Mouse (Mus musculus): ENCODE data around the gene Iqsec1.

Iqsec1 gene

GRCm38 (mm10) chr6:90953349-90953748 is 35.1 kb downstream of the Iqsec1 start:
- no peak for DNase-seq (ENCODE audit: low spot score in 2 of 2)

- no peak for DNase-seq (ENCODE audit: low spot score in 2 of 2)
Observed at GRCm38 (mm10) chr6:90950936-90951335, 37.5 kb downstream of the Iqsec1 start.

GRCm38 (mm10) chr6:90948097-90948496 is 40.4 kb downstream of the Iqsec1 start:
- no peak for DNase-seq (ENCODE audit: low spot score in 2 of 2)

- DNase-seq (ENCODE audit: low spot score in 2 of 2), result peak in 1 of 2 experiments; percentile 7
Observed at GRCm38 (mm10) chr6:90945560-90946230, 42.8 kb downstream of the Iqsec1 start.

GRCm38 (mm10) chr6:90941257-90941656 is 47.2 kb downstream of the Iqsec1 start:
- no peak for DNase-seq (ENCODE audit: low spot score in 2 of 2)

GRCm38 (mm10) chr6:90933656-90934055 is 54.8 kb downstream of the Iqsec1 start:
- DNase-seq (ENCODE audit: low spot score in 2 of 2), result no peak

GRCm38 (mm10) chr6:90928806-90929205 is 59.7 kb downstream of the Iqsec1 start:
- DNase-seq (ENCODE audit: low spot score in 2 of 2), result no peak

GRCm38 (mm10) chr6:90925472-90925871 is 63.0 kb downstream of the Iqsec1 start:
- no peak for DNase-seq (ENCODE audit: low spot score in 2 of 2)

GRCm38 (mm10) chr6:90924796-90925195 is 63.7 kb downstream of the Iqsec1 start:
- no peak for DNase-seq (ENCODE audit: low spot score in 2 of 2)

GRCm38 (mm10) chr6:90924379-90924778 is 64.1 kb downstream of the Iqsec1 start:
- DNase-seq (ENCODE audit: low spot score in 2 of 2), result no peak

GRCm38 (mm10) chr6:90921259-90921946 is 67.1 kb downstream of the Iqsec1 start:
- DNase-seq (ENCODE audit: low spot score in 2 of 2), result no peak

- no peak for DNase-seq (ENCODE audit: low spot score in 2 of 2)
Observed at GRCm38 (mm10) chr6:90920510-90921220, 67.8 kb downstream of the Iqsec1 start.

GRCm38 (mm10) chr6:90919636-90920420 is 68.7 kb downstream of the Iqsec1 start:
- DNase-seq (ENCODE audit: low spot score in 2 of 2), result peak; percentile 6 to 7

- no peak for DNase-seq (ENCODE audit: low spot score in 2 of 2)
Observed at GRCm38 (mm10) chr6:90915585-90915984, 72.9 kb downstream of the Iqsec1 start.

- no peak for DNase-seq (ENCODE audit: low spot score in 2 of 2)
Observed at GRCm38 (mm10) chr6:90913771-90914170, 74.7 kb downstream of the Iqsec1 start.

GRCm38 (mm10) chr6:90912768-90913167 is 75.7 kb downstream of the Iqsec1 start:
- no peak for DNase-seq (ENCODE audit: low spot score in 2 of 2)

- DNase-seq (ENCODE audit: low spot score in 2 of 2), result no peak
Observed at GRCm38 (mm10) chr6:90904143-90904542, 84.3 kb downstream of the Iqsec1 start.

GRCm38 (mm10) chr6:90900302-90900701 is 88.2 kb downstream of the Iqsec1 start:
- no peak for DNase-seq (ENCODE audit: low spot score in 2 of 2)

GRCm38 (mm10) chr6:90899266-90899665 is 89.2 kb downstream of the Iqsec1 start:
- no peak for DNase-seq (ENCODE audit: low spot score in 2 of 2)

GRCm38 (mm10) chr6:90898107-90898506 is 90.4 kb downstream of the Iqsec1 start:
- DNase-seq (ENCODE audit: low spot score in 2 of 2), result no peak

GRCm38 (mm10) chr6:90892401-90892800 is 96.1 kb downstream of the Iqsec1 start:
- DNase-seq (ENCODE audit: low spot score in 2 of 2), result no peak
